Mouse (Mus musculus): ENCODE measurements around the gene Ksr2.

DNA sequence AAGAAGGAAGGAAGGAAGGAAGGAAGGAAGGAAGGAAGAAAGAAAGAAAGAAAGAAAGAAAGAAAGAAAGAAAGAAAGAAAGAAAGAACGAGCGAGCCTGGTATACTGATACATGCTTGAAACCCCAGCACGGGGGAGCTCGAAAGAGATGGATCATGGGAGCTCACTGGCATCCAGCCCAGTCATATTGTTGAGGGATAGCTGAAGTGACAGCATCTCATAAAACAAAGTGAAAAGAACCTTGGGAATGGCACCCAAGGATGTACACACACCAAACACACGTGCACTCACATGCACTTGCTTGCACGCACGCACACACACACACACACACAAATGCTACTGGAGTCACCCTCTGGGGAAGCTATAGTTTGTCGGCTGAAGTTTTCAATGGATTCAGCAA lies 282.6 kb downstream of the Ksr2 start:
- TF ChIP-seq POLR2A (IDR thresholded peaks at IDR 0.05; ENCODE audit: extremely low read depth, insufficient read depth, low read length) (no peak), CTCF (IDR thresholded peaks at IDR 0.05; ENCODE audit: extremely low read depth, insufficient read depth, low read length) (no peak)
